Mouse (Mus musculus): Measurements from ENCODE around the gene Pcnp. TPM values are rescaled to one million over a fixed set of nuclear protein-coding genes. Genes with fewer than 3 reads are reported as not detected.
A peak's percentile ranks its signal among the peaks of the same experiment; 100 is the strongest.
"Not testable (repeated sequence)": the region's sequence is repeated elsewhere in the genome, so short reads cannot be mapped to it uniquely, and the experiment has no call there.

Pcnp gene
- polyA plus RNA-seq, 1 experiment from 2014 or later, result 195 TPM

DNA sequence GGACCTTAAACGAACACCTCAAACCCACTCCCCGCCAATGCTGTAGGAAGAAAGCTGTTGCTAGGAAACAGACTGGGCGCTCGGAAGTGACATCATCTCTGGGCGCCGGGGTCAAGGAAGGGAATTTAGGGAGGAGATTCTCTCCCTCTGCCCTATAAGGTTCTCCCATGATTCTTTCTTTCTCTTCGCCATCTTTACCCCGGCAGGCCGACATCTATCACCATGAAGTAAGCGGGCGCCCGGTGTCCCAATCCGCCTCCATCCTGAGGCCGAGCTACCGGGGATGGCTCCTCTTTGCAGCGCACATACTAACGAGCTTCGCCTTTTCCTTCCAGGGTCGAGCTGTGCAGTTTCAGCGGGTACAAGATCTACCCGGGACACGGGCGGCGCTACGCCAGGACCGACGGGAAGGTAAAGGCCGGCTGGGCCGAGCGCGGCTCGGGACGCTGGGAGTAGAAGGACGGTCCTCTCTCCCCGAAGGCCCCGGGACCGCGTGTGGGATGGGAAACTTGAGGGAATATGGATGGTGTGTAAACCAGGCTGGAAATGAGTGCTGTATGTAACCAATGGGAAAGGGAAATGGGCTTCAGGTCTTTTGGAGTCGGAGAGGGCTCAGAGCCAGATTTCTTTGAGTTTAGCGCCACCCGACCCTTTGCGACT, 63.2 kb downstream of the Pcnp start, which contains the start of gene Rpl24:
TSS of gene Rpl24 (plus strand) at position 64 of the 660 bp plus-strand sequence.
- peaks cover 33% of the 10 kb centered on the region for H3K36me3 ChIP-seq (ENCODE audit: control insufficient read depth, insufficient read depth, low read length)
- peak within 1 kb of the TSS; percentile 89 for H3K27ac ChIP-seq (ENCODE audit: low read depth)
- H3K27me3 ChIP-seq (replicated peaks; ENCODE audit: control insufficient read depth, insufficient read depth, low read length), result no peaks in the 10 kb centered on the region
- peaks cover 8% of the 10 kb centered on the region; the same call in 1 of the 2 replicates for H3K4me1 ChIP-seq (replicated peaks; ENCODE audit: control insufficient read depth, insufficient read depth, low read length)
- ATAC-seq (replicated peaks; ENCODE audit: low FRiP score, low TSS enrichment, low read depth), result peak; percentile 94
- WGBS, result 0% methylated on average over 42 of the region's 42 CpGs
- peak within 1 kb of the TSS; percentile 75 for H3K4me2 ChIP-seq (ENCODE audit: low read length)
- H3K4me3 ChIP-seq (ENCODE audit: low read depth, low read length), result peak within 1 kb of the TSS; percentile 80
- peak within 1 kb of the TSS; percentile 98 for H3K9ac ChIP-seq (ENCODE audit: low read length)
- no peaks in the 10 kb centered on the region for H3K9me3 ChIP-seq (ENCODE audit: control insufficient read depth, low read length)
- DNase-seq (ENCODE audit: low spot score), result peak; percentile 99

DNA sequence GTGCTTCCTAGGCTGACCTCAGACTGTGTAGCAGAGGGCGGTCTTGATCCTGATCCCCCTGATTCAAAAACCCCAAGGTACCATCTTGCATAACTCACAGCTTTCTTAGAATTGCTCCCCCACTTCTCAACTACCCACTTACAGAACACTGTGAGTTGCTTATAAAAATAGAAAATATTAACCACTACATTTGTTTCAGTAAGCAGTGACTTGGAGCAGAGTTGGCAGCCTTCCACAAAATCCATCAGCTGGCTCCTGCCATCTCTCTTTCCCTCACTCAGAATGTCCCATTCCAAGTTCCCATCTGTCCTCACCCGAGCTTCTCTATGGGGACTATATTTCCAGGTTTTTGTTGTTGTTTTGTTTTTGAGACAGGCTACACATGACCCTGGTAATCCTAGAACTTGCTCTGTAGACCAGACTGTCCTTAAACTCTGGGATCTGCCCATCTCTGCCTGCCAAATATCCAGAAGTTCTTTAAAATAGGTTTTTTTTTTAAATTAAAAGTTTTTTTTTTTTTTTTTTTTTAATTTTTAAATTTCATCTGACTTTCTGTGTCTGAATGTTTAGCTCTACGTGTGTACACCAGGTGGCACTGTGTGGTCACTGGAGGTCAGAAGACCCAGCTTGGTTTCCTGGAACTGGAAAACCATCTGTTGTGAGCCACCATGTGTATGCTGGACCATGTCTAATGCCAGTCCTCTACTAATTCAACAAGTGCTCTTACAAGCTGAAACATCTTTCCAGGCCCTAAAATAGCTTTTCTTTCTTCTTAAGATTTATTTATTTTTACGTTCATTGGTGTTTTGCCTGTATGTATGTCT, 65.2 kb downstream of the Pcnp start:
- H3K9me3 ChIP-seq (ENCODE audit: control insufficient read depth, low read length), result no peaks in the 10 kb centered on the region
- H3K4me1 ChIP-seq (replicated peaks; ENCODE audit: control insufficient read depth, insufficient read depth, low read length), result peaks cover 8% of the 10 kb centered on the region; the same call in 1 of the 2 replicates
- H3K27me3 ChIP-seq (replicated peaks; ENCODE audit: control insufficient read depth, insufficient read depth, low read length), result no peaks in the 10 kb centered on the region
- H3K4me3 ChIP-seq (ENCODE audit: low read depth, low read length), result no peak overlapping the region
- ATAC-seq (replicated peaks; ENCODE audit: low FRiP score, low TSS enrichment, low read depth), result no peak
- WGBS, result 67% methylated on average over 4 of the region's 4 CpGs
- H3K9ac ChIP-seq (ENCODE audit: low read length), result no peak overlapping the region
- no peak overlapping the region for H3K4me2 ChIP-seq (ENCODE audit: low read length)
- DNase-seq (ENCODE audit: low spot score), result no peak
- H3K27ac ChIP-seq (ENCODE audit: low read depth), result no peak overlapping the region
- H3K36me3 ChIP-seq (ENCODE audit: control insufficient read depth, insufficient read depth, low read length), result peaks cover 13% of the 10 kb centered on the region

DNA sequence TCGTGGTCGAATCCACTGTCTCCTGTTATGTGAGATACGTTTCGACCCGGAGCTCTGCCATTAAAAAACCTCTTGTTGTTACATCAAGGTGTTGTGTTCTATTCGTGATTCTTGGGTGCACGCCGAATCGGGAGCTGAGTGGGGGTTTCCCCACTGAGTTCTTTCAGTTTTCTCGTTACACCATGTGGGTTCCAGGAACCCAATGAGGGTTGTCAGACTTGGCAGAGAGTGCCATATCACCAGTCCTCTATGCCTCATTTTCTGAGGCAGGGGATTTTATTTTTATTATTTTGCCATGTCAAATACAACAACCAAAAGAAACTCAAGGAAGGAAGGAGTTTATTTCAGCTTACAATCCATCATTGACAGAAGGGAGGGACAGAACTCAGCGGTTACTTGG, 66.5 kb downstream of the Pcnp start:
- DNase-seq (ENCODE audit: low spot score); H3K27me3 ChIP-seq (replicated peaks; ENCODE audit: control insufficient read depth, insufficient read depth, low read length); H3K4me1 ChIP-seq (replicated peaks; ENCODE audit: control insufficient read depth, insufficient read depth, low read length); H3K27ac ChIP-seq (ENCODE audit: low read depth); H3K9me3 ChIP-seq (ENCODE audit: control insufficient read depth, low read length); ATAC-seq (replicated peaks; ENCODE audit: low FRiP score, low TSS enrichment, low read depth); H3K4me2 ChIP-seq (ENCODE audit: low read length); H3K4me3 ChIP-seq (ENCODE audit: low read depth, low read length); H3K36me3 ChIP-seq (ENCODE audit: control insufficient read depth, insufficient read depth, low read length); H3K9ac ChIP-seq (ENCODE audit: low read length): not testable (repeated sequence)
- 90% methylated on average over 5 of the region's 11 CpGs for WGBS

Small RNA genes within 50 kb of the gene (microRNA-seq; reads per million reads assigned to microRNA genes)
- not detected for gene Gm24047

Other genes starting within 250 kb of the Pcnp start
- gene Nfkbiz, start 190.8 kb downstream of the Pcnp start, polyA plus RNA-seq (2014; fragmentation: Nextera tagmentation; extraction: Ambion mirVana), result 8.9 and 10.8 TPM in 2 replicates
- gene Nxpe3, start 134.5 kb downstream of the Pcnp start, polyA plus RNA-seq (2014; fragmentation: Nextera tagmentation; extraction: Ambion mirVana), result 1.3 and 1.5 TPM in 2 replicates
- gene Cep97, start 94.9 kb downstream of the Pcnp start, polyA plus RNA-seq (2014; fragmentation: Nextera tagmentation; extraction: Ambion mirVana), result 8.3 and 10.6 TPM in 2 replicates
- gene Rpl24, start 63.5 kb downstream of the Pcnp start, polyA plus RNA-seq (2014; fragmentation: Nextera tagmentation; extraction: Ambion mirVana), result 882 and 886 TPM in 2 replicates
- 18.9 and 20.3 TPM in 2 replicates for gene Zbtb11, start 55.9 kb downstream of the Pcnp start, polyA plus RNA-seq (2014; fragmentation: Nextera tagmentation; extraction: Ambion mirVana)
- gene Trmt10c, start 8.1 kb upstream of the Pcnp start, polyA plus RNA-seq (2014; fragmentation: Nextera tagmentation; extraction: Ambion mirVana), result 28.5 and 29.6 TPM in 2 replicates
- gene Senp7, start 18.6 kb upstream of the Pcnp start, polyA plus RNA-seq (2014; fragmentation: Nextera tagmentation; extraction: Ambion mirVana), result 28.0 and 31.0 TPM in 2 replicates
- gene Impg2, start 174.6 kb upstream of the Pcnp start, polyA plus RNA-seq (2014; fragmentation: Nextera tagmentation; extraction: Ambion mirVana), result 0.05 and 0.24 TPM in 2 replicates